Mouse (Mus musculus): ENCODE results near the gene Prss8.

GRCm38 (mm10) chr7:127928596-127928995 is 1.3 kb downstream of the Prss8 start:
- TF ChIP-seq CTCF (IDR thresholded peaks at IDR 0.05; ENCODE audit: borderline replicate concordance, insufficient read depth, low read length) = no peak
- TF ChIP-seq POLR2A (IDR thresholded peaks at IDR 0.05; ENCODE audit: low read depth, low read length) = no peak

All from embryonic fibroblast, embryonic 13.5 days (primary cell).